Mouse (Mus musculus): ENCODE data around the gene Gpn2.
A peak's percentile ranks its signal among the peaks of the same experiment; 100 is the strongest.

The Gpn2 gene

DNA sequence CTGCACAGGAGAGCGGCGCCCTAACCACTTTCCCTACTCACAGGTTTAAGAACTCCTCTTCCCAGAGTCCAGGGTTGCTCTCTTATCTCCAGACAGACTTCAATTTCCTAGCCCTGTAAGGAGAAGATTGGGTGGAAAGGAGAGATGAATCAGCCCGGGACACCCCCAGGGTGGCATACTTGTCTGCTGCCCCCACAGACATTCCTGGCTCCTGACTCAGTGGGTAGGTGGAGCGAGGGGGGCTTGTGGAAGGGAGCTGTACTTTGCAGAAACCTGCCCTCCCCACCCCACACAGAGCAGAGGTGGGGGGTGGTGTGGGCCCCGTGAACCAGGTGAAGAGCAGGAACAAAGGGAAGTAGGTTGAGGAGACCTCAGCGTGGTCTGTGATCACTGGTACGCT, 11.4 kb downstream of the Gpn2 start:
- no peak for DNase-seq (ENCODE audit: low read depth)

DNA sequence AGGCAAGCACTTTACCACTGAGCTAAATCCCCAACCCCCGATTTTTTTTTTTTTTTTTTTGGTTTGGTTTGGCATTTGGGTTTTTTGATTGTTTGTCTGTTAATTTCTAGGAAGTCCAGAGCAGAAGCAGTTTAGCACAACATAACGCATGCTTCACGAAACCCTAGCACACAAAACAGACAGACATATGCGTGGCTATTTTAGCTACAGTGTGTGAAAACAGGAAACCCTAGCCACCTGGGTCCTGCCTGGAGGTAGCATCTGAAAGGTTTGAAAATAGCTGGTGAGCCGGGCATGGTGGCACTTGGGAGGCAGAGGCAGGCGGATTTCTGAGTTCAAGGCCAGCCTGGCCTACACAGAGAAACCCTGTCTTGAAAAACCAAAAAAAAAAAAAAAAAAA, 11.9 kb downstream of the Gpn2 start:
- no peak for DNase-seq (ENCODE audit: low read depth)

DNA sequence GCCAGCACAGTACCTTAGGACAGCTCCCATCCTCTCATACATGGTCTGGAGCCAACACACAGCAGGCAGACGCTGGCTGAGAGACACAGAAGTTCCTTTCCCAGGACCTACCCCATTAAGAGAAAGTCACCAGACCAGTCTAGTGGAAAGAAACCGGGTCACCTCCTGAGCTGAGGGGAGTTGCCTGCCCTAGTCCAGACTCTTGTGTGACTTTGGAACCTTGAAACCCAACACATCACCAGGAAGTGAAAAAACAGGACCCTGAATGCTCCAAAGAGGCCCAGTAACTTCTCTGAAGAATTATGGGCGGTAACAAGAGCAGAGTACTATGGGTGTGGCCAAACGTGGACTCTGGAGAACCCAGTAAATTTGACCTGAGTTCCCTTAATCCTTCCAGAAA, 14.5 kb downstream of the Gpn2 start:
- DNase-seq (ENCODE audit: low read depth), result no peak

DNA sequence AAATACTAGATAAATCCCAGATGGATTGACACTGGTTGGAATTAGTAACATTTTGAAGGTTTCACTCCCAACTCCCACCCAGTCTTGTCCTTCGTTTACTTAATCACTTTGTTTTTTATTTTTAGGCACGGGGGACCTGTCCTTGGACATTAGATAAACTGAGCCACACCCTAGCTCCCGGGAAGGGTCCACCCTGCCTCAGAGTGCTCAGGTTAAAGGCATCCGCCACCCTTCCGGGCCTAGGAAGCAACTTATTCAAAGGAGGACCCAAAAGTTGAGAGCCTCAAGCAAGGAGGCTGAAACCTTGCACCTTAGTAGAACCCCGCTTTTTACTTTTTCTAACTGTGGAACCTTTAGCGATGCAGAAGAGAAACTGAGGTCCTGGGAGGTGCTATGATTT, 15.0 kb downstream of the Gpn2 start:
- DNase-seq (ENCODE audit: low read depth), result no peak

DNA sequence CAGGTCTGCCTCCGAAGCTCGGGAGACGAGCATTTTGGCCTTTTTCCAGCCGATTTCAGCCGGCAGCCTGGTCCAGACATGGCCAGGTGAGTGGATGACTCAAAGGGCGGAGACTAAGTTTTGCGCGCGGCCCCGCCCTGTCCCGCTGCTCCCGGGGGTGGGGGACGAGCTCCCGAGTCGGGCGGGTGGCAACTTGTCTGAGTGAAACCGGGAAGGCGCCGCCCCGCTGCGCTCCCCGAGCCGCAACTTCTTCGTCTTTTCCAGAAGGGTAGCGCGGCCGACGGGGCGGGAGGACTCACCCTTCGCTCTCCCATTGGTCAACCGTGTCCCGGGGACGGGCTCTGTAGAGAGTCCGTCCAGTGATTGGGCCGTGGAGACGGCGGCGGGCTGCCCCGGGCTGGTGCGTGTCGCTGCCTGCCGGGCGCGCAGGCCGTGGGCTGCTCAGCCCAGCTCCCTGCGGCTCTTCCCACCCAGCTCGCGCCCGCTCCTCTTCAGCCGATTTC, 15.5 kb downstream of the Gpn2 start:
- peak; percentile 80 for DNase-seq (ENCODE audit: low read depth)

DNA sequence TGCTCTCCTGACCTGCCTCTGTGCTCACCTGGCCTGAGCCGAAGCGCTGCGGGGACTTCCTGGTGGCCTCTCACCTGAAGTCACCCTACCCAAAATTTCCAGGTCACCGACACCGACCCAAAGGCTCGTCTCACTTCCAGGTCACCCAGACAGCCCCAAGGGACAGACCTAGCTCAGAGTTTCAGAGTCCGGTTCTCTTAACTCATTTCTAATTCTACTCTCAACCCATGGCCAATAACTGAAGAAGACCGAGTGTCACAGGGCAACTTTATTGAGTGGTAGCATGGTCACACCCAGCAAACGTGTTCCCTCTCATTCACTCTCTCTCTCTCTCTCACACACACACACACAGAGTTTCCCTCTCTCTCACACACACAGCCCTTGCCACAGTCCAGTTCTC, 16.1 kb downstream of the Gpn2 start:
- no peak for DNase-seq (ENCODE audit: low read depth)

DNA sequence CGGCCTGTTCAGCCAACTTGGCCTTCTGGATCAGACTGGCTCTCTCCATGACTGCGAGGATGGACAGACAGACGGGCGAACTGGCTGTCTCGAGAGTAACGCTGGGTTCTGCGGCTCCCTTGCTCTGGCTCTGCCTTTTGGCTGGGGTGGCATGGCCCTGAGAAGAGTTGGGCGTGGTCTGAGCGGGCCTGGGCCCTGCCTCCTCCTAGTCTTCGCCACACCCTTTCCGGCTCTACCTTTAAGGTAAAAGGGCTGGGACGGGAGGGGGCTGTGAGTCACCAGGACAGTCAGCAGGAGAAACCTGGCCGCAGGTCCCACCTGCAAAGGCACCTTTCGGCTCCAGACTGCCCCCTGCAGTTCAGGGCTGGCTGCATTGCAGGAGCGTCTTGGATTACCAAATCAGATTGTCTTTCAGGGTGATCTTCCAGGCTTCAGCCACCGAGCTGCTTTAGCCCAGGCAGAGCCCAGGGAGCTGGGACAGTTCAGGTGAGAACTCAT, 17.6 kb downstream of the Gpn2 start, which contains the start of gene Sfn:
TSS of gene Sfn (minus strand) at position 448 of the 498 bp plus-strand sequence.
- DNase-seq (ENCODE audit: low read depth), result peak; percentile 83

DNA sequence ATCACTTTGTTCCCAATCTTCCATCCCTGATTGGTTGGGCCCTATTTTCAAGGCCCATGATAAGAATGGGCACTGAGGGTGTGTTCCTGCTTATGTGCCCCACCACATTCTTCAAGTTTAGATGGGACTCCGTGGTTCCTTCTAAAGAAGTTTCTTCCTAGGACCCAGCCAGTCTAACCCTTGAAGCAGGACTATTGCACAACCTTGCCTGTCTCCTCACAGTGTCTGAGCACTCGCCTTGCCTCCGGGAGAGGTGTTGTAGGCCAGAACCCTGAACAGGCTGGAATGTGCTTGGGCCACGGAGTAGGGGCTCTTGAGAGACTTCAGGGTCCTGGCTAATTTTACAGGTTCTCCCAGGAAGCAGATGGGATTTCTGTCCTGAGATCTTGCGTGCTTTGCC, 18.9 kb downstream of the Gpn2 start:
- no peak for DNase-seq (ENCODE audit: low read depth)

DNA sequence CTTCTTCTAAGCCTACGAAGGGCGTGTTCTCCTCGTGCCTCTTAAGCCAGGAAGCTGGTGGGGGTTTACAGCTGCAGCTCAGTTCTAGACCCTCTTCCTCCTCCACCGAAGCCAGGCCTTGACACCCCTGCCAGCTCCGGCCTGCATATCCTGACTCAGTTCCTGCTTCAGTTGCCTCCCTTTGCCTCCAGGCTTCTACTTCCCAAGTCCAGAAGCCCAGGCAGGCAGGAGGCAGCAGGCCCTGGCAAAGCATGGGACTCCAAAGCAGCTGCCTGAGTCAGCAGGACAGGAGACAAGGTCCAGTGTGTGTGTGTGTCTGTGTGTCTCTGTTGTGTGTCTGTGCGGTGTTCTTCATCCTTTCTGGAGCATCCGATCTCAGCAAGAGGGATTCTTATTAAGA, 20.0 kb downstream of the Gpn2 start:
- no peak for DNase-seq (ENCODE audit: low read depth)

DNA sequence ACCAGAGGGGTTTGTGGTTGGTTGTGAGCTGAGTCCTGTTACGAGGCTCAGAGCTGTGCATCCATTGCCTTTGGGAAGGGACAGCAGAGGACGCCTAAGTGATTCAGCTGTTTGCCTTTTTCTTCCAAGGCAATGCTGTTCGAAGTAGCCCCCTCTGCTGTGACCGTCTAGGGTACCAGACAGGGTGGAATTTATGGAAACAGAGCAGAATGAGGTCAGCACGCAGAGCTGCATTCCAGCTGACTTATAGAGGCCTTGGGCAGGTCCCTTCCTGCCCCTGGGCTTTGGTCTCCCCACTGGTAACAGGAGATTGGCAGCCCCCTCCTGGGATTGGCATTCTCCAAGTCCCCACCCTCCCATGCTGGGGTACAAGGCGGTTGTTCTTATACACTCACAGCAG, 20.7 kb downstream of the Gpn2 start:
- DNase-seq (ENCODE audit: low read depth), result no peak

DNA sequence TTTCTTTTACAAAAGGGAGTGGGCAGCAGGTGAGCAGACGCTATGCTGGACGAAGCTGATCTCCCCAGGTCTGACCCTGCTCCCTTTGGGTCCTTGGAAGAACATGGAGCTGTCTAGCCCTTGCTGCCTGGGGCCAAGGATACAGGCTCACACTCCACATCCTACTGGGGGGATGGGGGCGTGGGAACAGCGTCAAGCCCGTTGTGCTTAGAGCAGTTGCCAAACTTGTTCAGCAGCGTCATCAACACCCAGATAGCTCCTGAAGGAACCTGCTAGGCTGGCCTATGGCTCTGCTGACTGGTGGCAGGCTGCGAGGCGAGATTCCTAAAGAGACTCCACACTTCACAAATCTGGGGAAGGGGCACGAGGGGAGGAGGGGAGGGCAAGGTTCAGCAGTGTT, 21.2 kb downstream of the Gpn2 start:
- no peak for DNase-seq (ENCODE audit: low read depth)

DNA sequence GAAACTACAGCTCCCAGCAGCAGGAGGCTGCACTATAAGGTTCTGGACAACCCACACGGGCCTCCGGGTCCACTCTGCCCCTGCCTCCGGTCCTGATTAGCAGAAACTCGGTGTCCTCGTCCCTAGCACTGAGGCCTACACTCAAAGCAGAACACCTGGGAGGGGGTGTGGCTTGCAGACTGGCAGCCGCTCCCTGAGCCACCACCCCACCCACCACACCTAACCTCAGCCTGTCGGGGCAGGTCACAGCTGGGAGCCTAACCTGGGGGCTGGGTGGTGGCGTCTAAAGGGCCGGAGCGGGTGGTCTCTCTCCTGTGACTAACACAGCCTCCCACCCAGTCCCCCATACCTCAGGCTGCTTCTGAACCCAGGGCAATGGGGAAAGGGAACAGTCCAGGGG, 23.1 kb downstream of the Gpn2 start:
- no peak for DNase-seq (ENCODE audit: low read depth)

DNA sequence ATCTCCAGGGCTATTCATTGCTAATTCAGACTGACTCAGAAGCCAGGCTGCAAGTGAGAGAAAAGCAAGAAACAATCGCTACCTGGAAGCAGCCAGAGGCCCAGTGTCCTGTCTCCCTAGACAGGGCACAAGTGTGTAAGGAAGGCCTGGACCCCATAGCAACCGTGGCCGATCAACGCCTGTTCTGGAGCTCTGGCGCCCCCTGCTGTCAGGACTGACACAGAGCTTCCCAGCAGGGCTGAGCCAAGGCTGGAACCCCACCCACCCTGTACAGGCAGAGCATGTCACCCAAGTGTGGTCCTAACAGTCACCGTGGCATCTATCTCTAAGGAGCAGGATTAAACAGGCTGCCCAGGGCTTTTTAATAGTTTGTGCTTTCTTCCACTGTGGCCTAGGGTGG, 25.6 kb downstream of the Gpn2 start:
- peak; percentile 88 for DNase-seq (ENCODE audit: low read depth)

DNA sequence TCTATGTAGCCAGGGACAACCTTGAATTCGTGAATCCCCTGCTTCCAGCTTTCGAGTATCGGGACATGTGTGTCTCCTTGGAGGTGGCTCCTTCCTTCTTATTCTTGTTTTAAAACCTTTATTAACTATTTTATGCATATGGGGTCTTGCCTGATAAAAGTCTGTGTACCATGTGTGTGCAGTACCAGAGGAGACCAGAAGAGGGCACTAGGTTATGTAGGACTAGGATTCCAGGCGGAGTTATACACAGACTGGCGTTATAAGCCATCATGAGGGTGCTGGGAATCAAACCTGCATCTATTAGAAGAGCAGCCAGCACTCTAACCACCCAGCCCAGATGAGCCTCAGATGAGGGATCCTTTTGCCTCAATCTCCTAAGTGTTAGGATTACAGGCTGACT, 27.7 kb downstream of the Gpn2 start:
- DNase-seq (ENCODE audit: low read depth), result peak; percentile 56

DNA sequence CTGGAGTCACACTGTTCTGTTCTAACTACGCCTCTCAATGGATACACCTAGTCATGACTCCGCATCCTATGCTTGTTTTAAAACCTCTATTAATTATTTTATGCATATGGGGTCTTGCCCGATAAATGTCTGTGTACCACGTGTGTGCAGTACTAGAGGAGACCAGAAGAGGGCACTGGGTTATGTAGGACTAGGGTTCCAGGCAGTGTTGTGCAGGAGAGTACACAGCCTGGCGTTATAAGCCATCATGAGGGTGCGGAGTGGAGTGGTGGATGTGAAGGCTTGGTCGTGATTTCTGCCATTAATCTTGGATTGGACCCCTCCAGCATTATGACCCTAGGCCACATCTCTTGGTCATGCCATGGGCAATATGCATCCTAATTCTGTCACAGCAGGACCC, 28.3 kb downstream of the Gpn2 start:
- DNase-seq (ENCODE audit: low read depth), result no peak

DNA sequence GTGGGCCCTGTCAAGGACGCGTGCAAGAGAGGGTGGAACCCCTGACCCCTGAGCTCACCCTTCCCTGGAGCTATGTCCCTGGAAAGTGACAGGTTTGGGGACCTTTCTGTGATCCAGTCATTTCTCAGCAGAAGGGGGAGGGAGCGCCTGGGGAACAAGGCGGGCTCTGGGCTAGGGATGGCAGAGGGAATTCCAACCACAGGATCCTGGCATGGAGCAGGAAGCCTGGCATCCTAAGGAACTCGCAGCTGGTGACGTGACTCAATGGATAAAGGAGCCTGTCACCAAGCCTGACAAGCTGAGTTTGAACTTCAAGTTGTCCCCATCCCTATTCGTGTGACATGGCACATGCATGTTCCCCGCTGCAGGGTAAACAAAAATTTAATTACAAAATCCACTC, 28.9 kb downstream of the Gpn2 start:
- DNase-seq (ENCODE audit: low read depth), result no peak

DNA sequence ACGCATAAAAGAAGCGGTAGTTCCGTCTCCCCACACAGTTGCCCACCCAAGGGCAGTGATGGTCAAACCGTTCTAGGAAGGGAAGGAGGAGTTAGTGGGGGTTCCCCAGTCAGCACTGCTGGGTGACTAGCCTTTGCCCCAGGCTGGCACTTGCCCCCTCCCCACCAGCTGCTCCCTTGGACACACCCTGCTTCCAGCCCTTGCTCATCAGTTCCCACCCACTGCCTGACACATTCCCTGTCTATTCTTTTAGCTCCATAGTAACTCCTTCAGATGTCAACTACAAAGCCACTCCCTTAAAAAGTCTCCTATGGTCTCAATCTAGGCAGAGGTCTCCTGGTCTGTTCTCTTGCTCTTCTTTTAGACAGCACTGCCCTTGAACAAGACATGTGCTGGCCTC, 29.7 kb downstream of the Gpn2 start:
- DNase-seq (ENCODE audit: low read depth), result no peak

DNA sequence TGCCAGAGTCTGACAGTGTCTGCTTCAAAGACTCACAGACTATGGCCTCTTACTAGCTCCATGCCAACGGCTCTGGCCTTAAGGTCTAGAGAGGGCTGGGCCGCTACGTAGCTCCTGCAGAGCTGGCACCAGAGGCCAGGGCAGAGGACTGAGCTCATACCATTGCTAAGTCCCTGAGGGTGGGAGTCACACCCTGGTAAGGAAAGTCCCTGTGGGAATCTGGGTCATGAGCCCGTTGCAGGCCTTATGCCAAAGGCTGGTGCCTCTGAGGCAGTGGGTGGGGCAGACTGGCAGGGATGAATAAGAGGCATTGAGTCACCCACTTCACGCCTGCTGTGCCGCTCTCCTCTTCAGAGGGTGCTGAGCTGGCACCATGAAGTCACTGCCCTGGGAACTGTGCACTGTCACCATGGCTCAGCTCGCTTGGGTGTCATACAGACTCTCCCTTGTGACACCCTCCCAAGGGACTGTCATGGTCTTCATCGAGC, 30.2 kb downstream of the Gpn2 start:
- no peak for DNase-seq (ENCODE audit: low read depth)

DNA sequence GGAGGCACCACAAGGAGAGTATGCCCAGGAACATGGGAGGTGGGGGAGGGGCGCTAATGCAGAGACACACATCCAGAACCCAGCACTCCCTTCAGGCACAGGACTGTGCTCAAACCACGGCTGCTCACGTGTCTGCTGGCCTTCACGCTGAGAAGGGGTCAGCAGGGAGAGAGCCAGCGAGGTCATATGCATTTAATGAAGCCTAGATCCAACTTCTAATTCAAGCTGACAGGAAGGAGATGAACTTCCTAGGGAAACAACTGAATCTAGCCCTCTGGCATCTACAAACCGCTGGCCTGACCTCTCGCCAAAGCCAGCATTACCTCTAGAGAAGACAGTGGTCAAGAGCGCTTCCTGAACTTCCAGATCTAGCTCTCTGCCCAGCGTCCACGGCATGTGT, 31.3 kb downstream of the Gpn2 start:
- no peak for DNase-seq (ENCODE audit: low read depth)

DNA sequence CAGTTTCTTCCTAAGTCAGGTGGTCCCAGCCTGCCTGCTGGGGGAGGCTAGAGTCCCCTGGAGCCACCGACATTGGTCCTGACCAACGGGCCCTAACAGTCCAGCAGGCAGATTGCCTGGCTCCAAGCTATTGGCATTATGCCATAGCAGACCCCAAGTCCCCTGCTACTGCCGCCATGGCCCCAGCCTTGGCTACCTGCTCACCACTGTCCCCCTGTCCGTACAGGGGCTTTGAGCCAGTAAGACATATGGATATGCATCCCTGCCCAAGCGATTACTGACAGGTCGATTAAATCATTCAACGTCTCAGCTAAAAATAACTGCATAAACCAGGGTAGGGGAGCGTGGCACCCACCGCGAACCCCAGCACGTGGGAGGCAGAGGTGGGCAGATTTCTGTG, 33.8 kb downstream of the Gpn2 start:
- DNase-seq (ENCODE audit: low read depth), result no peak

DNA sequence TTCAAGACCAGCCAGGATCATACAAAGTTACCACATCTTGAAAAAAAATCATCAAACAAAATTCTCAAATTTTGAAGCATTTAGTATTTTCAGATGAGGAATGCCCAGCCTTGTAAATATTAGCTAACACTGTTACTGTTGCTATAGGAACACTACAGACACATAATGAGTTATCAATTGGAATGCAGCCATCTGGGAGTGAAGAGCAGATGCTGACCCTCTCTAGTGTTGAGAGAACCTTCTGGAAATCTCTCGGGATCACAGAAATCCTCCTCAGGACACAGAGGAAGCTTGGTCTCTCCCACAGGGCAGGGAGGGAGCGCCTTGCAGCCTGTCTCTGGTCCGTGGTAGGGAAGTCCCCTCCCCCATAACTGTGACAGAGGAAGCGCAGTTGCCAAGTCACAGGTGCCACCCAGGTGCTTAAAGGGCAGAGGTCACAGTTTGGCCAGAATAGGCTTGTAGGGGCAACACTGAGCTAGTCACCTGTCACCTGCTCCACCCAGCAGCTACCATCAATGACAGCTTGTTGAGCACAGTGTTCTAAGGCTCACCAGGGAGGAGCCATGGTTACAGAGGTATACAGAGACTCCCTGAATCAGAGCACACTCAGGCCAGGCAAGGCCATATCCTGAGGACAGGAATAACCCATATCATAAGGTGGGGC, 35.4 kb downstream of the Gpn2 start:
- peak; percentile 57 for DNase-seq (ENCODE audit: low read depth)

DNA sequence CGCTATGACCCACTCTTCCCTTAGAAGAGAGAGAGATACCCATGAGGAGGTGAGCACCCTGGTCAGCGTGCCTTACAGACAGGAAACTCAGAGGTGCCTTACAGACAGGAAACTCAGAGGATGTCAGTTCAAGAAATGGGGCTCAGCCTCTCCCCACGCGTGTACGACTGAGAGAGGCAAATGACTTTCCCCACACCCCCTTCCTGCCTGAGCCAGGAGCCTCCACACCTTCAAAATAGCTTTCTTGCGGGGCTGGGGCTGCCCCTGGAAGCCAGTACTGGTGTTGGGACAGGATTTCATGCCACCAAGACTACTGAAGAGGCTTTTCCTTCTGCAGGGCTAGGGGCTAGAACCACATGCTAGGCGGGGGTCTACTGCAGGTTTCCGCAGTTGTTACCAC, 36.5 kb downstream of the Gpn2 start:
- DNase-seq (ENCODE audit: low read depth), result peak; percentile 85

DNA sequence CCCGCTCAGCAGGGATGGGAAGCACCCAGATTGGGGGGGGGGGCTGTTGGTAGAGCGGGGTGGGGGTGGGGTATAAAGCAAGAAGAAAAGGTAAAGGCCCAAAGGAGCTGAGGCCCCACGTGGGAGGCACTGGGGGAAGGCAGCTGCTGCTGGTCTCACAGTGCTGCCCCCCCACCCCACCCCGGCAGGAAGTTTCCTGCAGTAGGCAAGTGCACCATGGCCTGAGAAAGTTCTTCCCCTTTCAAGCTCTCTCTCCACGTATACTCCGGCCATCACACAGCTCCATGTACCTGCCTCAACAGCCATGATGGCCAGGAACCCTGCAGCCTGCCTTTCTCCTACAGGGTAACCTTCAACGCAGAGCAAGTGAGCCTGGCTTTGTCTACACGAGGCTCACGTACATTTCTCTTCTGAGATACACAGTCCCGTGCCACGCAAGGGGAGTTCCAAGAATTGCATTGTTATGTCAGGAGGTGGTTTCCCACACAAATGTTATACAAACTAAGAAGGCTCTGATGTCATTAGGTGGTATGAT, 38.1 kb downstream of the Gpn2 start:
- DNase-seq (ENCODE audit: low read depth), result peak; percentile 90

DNA sequence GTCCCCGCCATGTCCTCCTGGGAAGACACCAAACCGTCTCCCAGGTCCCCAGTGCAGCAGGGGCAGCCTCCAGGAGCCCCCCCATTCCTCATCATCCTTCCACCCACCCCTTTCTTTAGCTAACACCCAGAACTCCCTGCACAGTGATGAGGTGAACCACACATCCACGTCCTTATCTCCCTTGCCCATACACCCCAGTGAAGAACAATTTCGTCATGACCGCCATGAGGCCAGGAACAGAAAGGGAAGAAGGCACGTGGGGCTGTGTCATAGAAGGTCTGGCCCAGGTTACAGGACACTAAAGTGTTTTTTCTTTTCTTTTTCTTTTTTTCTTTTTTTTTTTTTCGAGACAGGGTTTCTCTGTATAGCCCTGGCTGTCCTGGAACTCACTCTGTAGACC, 40.7 kb downstream of the Gpn2 start:
- peak; percentile 41 for DNase-seq (ENCODE audit: low read depth)

All from naive thymus-derived CD4-positive, alpha-beta T cell, adult 2 months (primary cell).